Mouse (Mus musculus) left cerebral cortex, adult 8-10 months (tissue): Measurements from ENCODE around the gene Vav2. TPM values are rescaled to one million over a fixed set of nuclear protein-coding genes. Genes with fewer than 3 reads are reported as not detected.

ENCODE experiments used
- DNase-seq, 2 experiments: peaks; one replicate each; pipeline ENCODE4 v3.0.0; 2022; ENCODE audit warnings: low spot score in 2 of 2
- total RNA-seq, 4 experiments: library from RNA; stranded (reverse); gene quantifications; 2 replicates each; pipeline ENCODE4 v1.2.4; 2022

Vav2 gene
- total RNA-seq, 4 experiments from 2014 or later, result 9.1 to 11.0 (median 9.8) TPM

DNA sequence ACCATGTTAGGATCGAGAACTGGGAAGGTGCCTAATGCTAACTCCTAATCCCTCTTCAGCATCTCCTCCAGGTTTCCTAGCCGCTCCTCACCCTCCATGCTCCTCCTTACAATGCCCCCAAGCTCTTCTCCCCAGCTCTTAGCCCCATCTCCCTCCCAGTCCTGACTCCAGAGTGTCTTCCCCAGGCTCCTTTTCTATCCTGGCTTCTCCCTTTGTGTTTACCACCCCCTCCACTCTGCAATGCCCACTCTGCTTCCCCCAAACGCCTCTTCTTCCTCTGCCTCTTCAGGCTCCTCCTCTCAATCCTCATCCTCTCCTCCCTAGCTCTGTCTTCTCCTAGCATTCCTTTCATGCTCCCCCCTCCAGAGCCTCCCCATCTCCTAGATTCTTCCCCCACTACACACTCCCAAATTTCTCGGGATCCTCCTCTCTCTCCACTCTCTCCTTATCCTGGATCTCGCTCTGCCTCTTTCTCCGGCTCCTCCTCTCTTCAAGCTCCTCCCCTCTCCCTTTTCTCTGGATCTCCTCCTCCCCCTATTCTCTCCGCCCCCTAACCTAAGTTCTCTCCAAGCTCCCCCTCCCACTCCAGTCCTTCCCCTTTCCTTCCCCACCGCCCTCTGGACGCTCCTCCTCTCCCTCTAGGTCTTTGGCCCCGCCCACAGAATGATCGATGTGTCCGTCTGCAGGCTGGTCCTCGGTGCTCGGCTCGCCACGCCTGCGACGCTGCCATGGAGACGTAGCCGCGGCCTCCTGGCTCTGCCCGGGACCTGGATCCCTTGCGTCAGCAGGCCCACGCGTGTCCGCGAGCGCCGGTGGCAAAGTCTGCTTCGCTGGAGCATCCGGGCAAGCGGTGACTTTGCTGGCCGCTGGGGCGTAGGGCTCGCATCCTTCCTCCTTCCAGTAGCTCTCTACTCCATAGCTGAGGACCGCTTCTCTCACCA, 15.2 kb upstream of the Vav2 start, which contains the start of gene Brd3os:
Gene Brd3os, plus strand, starts transcription at position 558 of the 941 bp plus-strand sequence.
- peak; percentile 80 to 97 for DNase-seq

DNA sequence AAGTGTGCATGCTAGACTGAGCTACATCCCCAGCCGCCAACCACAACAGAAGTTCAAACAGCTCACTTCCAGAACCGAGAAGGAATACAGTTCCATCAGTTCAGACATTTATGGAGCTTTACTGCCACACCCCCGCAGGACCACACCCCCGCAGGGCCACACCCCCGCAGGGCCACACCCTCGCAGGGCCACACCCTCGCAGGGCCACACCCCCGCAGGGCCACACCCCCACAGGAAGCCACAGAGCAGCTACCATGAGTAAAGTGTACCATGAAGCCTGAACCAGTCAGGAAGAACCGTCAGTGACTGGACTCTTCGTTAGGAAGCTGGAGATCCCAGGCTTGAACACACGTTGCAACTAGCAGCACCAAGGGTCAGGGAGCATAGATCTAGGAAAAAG, 11.4 kb upstream of the Vav2 start:
- no peak for DNase-seq

DNA sequence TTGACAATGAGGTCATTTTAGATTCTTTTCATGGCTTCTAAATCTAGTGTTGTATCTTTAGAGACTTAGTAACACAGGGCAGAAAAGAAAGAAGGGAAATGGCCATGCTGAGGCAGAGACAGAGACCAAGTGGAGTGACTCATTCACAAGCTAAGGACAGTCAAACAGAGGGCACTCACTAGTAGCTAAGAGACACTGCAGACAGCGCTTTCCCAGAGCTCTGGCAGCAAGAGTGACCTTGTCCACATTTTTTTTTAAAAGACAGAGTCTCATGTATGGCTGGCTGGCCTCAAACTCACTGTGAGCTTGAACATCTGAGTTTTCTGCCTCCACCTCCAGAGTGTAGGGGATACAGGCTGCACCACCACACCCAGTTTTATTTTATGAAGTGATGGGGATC, 11.0 kb upstream of the Vav2 start:
- no peak for DNase-seq

DNA sequence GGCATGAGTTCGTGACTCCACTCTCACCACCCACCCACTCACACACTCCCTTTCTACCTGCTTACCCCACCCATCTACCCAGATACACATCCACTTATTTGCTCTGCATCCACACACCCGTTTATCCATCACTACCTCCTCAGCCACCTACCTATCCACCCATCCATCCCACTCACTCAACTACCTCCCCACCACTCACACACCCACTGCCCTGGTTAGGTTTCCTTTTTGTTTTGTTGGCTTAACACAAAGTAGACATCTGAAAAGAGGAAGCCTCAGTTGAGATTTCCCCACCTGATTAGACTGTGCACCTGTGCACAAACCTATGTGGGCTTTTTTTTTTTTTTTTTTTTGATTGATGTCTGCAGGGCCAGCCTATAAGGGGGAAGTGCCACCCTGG, 5.8 kb upstream of the Vav2 start:
- DNase-seq, result no peak

DNA sequence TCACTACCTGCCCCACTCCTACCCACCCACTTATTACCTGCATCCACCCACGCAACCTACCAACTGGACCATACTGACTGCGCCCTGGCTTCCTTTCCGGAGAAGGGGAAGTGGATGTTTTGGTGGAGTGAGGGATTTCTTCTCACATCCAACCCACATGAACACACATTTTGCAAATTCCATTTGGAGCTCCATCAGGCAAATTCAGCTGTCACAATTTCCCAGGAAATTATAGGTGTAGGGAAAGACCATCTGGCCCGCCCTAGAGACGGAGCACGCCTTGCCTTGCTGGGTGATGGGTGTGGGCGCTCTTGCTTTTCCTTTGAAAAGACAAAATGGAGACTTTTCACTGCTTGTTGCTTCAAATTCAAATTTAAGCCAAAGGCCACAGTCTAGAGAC, 3.8 kb upstream of the Vav2 start:
- DNase-seq, result peak in 1 of 2 experiments; percentile 76

DNA sequence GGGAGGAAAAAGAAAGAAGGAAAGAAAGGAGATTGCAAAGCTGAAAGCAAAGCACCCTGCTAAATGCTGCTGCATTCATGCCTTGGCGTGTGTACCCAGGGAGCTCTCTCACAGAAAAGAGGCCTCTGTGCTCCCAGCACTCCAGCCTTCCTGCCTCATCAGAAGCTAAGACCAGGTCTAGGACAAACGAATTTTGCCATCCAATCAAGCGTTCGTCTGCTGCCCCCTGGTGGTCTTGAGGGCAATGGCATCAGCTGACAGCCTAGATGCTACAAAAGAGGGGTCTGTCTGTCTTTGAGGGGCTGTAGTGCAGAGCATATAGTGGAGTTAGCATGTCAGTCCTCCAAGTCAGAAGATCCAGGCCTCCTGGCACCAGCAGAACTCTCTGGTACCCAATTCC, 1.2 kb upstream of the Vav2 start:
- peak in 1 of 2 experiments; percentile 78 for DNase-seq

DNA sequence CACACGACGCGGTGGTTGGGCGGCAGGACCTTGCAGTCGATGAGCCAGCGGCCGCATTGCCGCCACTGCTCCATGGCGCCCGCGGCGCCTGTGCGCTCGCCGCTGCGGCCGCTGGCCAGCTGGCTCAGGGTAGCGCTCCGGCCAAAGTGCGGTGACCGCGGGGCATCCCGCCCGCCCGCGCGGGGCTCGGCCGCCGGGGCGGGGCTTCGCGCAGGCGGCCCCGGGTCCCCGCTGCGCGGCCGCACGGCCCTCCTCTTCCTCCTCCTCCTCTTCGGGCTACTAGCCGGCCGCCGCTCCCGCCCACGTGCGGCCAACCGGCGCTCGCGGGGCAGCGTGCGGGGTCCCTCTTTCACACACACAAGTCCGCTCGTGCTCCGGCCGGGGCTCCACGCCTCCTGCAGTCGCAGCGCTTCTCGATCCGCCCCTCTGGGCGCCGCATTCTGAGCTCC, 403 bp downstream of the Vav2 start:
- no peak for DNase-seq

DNA sequence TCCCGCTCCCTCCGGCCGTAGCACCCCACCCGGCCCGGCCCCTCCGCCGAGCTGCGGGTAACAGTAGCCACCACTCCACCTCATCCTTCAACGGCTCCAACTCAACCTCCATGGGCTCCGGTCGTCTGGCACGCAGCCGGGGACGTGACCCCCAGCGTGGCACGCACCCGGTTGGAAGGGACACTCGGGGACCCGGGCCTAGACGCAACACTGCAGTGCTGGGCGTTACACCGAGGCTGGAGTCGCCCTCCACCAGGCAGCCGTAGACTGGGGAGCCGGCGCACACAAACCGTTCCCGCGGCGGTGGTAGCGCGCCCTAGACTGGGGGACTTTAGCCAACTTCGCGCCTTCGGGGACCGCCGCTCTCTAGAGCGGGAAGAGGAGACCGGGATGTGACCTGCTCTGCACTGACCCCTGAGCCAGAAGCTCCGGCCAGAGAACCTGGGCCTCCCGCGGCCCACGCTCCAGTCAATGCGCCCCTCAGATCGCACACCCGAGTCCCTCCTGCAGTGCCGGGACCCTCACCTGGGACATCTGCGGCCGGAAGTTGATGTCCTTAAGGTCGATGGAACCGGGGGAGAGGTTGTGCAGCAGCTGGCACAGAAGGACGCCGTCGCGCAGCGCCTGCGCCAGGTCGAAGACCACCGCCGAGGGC, 955 bp downstream of the Vav2 start:
- DNase-seq, result no peak

DNA sequence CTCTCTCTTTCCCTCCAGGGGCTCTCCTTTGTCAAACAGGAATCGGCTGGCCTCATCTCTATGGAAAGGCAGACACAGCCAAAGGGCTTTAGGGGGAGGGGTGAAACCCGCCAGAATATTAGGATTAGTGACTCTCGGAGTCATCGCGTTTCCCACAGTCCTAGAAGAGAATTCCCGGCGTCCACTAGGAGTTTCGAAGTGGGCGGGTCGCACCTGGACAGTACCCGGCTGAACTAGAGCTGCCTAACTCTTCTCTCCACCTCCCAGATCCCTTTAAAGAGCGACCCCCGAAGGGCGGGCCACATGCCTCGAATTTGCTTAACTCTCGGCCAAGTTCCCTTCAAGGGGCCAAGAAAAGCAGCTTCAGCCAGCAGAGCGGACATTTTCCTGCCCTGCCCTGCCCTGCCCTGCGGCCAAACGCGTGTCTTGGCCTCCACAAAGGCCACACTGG, 1.6 kb downstream of the Vav2 start:
- DNase-seq, result no peak

DNA sequence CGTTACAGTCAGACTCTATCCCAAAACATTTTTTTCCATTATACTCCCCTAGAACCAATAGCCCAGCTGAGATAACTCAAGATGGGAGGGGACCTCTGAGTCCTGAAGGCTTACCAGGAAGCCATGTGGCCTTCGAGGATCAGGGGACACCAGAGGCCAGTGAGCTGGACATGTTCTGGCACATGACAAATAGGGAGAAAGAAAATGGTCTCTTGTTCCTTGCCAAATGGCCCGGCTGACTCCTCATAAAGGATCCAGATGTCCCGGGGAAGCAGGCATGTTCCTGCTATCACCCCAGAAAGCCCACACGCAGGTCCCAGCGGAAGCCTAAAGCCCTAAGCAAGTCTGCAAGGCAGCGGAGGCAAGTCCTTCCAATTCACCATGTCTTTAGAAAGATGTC, 3.2 kb downstream of the Vav2 start:
- DNase-seq, result no peak

DNA sequence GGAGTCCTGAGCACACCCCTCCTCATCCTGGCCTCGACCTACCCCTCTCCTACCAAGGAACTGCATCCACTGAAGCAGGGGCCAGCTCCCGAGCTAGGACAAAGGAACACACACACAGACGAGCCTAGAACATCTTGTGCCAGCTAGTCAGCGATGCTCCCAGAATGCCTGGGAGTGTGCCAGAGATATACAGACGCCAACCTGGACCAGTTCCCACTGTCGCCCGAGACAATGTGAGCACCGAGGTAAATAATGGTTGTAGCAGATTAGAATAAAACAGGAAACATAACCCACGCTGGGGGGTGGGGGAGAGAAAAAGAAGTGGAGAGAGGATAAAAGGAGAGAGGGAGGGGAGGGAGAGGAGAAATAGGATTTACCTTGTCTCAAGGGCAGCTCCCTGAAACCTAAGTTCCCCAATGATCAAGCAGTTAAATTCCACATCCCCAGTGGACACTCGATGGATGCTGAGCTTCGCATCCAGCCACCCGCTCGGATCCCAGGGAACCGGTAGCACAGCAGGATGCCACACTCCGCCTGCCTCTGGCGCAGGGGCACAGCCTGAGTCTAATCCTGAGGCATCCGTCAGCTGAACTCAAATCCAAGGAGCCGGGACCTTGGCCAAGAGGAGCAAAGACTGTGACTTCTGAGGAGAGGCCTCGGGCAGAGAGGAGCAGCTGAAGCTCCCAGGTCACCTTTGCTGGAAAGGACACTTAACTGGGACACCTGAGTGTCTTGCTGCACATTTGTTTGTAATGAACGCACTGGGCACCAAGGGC, 5.4 kb downstream of the Vav2 start:
- DNase-seq, result no peak

DNA sequence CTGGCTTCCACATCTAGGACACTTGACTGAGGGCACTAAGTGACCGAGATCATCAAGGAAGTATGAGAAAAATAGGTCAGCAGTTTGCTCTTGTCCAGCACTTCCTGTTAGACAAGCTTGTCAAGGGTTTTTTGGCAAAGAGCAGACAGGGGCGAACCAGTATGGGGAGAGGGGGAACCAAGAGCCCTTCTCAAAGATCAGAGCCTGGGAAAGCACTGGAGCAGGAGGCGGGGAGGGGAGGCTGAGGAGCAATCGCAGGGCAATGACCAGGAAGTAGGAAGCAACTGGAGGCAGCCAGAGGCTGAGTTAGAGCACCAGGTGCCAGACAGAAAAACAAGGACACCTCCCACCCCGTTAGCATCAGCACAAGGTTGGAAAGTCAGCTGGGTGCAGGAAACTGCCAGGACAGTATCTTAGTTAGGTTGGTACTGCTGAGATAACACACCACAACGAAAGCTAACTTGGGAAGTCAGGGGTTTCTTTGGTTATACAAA, 8.2 kb downstream of the Vav2 start:
- DNase-seq, result no peak

DNA sequence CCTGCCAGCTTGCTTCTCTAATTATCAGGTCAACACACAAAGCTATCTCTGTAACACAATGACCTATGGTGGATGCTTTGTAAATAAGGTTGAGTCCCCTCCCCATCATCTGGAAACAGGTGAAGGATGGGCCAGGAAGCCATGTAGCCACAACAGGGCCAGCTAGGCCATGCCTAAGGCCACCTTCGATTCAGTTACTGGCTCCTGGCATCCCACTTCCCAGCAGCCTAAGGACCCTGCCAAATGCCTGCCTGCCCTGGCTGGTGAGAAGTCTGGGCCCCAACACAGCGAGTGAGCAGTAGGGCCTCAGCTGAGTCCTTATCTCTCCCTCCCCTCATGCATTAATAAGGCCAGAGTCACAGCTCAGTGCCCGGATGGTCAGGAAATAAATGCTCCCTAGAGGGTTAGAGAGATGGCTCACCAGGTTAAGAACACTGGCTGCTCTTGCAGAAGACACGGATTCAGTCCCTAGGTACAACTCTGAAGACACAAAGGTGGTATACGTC, 9.1 kb downstream of the Vav2 start:
- no peak for DNase-seq

DNA sequence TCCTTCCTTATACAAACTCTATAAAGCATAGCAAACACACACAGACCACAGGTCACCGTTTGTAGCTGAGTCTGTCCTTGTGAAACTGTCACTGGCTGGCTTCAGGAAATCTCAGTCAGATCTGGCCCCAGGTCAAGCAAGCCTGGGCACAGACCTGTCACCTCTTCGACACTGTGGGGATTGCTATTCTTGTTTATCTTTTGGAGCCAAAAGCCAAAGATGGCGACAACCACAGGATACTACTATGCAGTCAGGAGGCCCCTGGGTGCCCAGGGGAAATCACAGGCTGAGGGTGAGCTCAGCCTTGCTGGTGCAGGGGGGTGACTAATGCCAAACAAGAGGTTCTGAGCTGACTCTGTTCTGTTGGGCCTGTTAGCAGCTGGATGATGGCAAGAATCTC, 10.4 kb downstream of the Vav2 start:
- no peak for DNase-seq

DNA sequence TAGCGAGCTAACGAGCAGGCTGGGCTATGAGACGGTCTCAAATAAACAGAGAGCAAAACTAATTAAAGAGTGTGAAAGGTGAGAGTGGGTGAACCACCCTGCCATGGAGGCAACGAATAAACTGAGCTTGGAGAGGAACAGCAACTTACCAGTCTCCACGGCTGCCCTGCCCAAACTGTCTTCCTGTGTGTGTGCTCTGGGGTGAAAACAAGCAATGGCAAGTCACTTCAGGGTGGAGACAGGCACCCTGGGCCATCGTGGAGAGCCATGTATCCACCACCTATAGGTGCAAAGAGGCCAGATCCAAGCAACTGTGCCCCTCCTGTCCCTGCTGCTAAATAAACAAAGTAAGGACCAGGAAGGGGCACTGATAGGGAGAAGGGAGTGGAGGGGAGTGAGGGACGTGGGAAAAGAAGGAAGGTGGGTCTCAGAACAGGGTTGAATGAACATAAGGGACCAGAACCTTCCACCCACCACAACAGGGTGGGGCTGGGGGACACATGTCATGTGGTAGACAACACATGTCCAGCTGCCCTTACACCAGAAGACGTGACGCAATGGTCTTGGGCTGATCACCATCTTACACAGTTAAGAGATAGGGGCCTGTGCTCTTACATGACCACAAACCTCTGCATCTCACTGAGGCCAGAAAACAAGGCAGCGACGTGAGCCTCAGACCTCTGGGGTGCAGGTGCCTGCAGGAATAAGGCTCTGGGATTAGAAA, 11.6 kb downstream of the Vav2 start:
- no peak for DNase-seq

DNA sequence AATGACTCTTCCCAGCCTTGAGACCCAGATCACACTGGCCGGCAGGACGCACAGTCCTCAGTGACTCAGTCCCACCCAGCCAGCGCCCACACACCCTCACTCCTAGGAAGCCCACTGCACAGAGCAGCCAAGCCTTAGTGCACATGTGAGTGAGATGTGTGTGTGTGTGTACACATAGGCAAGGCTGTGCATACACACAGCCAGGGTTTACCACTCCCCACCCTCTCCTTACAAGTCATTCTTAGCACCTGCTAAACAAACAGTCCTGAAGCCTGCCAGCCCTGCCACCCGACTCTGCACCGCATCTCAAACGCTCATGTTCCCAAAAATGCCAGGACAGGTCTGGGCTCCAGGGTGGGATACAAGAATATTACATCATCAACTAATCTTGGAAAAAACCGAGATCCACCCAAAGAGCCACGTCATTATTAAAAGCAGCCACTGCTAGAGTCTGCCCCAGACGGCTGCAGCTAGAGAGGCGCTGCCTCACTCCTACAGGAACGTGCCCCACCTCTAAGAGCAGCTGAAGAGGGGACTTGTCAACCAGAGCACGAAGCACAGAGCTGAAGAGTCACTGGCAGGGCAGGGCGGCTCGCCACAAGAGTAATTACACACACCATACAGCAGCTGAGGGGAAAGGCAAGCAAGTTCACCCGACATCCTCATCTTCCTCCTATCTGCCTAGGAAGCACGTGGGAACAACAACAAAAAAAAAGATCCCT, 12.7 kb downstream of the Vav2 start:
- DNase-seq, result no peak

DNA sequence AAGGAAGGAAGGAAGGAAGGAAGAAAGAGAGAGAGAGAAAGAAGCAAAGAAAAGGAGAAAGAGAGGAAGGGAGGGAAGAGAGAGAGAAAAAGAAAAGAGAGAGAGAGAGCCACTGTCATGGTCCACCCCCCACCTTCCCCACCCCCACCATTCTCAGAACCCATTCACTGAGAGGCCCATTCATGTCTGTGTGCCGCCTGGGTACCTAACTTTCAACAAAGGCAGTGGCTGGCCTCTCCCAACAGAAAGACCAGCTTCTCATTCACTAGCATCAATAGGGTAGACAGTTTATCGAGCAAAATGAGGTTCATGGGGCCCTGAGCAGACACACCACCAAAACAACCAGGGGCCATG, 13.3 kb downstream of the Vav2 start:
- DNase-seq, result no peak

DNA sequence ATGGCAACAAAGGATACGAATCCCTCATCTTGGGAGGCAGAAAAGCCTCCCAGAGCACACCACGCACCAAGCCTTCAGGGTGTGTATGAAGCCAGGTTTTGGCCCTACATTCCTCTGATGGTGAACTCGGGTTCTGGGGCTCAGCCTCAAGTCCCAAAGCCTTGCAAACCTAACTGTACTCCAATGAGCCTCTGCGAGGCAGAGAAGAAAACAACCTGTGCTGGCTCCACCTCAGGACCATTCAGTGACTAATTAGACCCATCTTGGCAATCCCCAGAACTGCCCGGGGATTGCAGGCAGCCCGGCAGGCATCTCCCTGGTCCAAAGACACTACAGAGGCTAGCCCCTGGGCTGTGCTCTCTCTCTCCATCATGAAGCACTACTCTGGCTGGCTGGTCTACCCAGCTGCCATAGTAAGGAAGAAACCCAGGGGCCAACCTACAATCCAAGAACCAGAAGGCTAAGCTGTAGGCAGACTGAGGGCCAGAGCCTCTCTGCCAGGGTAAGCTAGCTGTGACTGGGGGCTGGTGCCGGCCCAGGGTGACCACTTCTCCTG, 14.5 kb downstream of the Vav2 start:
- DNase-seq, result no peak

DNA sequence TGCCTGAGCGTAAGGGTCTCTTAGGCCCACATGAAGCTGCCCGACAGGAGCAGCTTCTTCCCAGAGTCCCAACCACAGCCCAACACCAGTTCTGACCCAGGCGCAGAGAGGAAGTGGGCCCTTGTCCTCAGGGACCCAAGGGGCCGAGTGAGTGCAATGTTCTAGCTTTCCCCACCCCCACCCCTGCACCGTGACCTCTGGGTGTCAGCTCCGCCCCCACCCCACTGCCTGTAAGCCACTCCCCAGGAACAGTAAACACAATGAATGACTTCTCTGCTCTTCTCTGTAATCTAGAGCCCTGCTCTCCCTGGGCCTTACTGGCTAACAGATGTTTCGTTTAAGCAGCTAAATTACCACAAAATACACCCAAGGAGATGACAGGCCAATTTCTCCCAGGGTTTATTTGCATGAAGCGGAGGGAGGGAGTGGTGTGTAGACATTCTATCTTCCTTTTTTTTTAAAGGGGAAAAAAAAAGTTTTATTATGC, 15.1 kb downstream of the Vav2 start:
- no peak for DNase-seq
